Mouse (Mus musculus) left cerebral cortex, postnatal 14 days (tissue): Measurements from ENCODE around the gene Apoa4. TPM values are rescaled to one million over a fixed set of nuclear protein-coding genes. Genes with fewer than 3 reads are reported as not detected.

Experiments
- DNase-seq, 2 experiments: peaks; one replicate each; pipeline ENCODE4 v3.0.0; 2021 to 2022; ENCODE audit warnings: low spot score in 2 of 2, mixed read lengths in 1 of 2
- intact Hi-C: fragments of 180-260 bp; cut with DNase I; formaldehyde crosslinking; loops from one replicate; pipeline ENCODE4 v1.15.1; 2025
- total RNA-seq, 2 experiments: library from RNA; stranded (reverse); gene quantifications; 2 replicates each; pipeline ENCODE4 v1.2.3; 2021

Gene Apoa4
- total RNA-seq, 2 experiments from 2014 or later = not detected

DNA sequence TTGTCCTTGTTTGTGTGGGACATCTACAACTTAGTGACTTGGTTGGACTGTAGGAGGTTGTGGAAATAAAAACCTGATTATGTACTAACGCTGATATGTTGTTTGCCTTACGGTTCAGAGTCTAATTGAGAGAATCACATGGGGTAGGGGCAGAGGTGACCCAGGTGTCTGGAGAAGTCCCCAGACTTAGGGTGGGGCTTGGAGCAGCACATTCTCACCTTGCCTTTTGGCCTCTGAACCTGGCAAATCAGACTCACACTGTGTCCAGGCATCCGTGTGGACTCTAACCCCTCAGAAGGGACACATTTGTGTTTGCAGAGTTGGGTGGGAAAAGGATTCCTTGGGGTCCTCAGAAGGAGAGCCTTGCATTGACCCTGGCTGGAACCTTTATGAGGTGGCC lies 16.4 kb upstream of the Apoa4 start:
- DNase-seq = no peak
- intact Hi-C loops = no loop called here

DNA sequence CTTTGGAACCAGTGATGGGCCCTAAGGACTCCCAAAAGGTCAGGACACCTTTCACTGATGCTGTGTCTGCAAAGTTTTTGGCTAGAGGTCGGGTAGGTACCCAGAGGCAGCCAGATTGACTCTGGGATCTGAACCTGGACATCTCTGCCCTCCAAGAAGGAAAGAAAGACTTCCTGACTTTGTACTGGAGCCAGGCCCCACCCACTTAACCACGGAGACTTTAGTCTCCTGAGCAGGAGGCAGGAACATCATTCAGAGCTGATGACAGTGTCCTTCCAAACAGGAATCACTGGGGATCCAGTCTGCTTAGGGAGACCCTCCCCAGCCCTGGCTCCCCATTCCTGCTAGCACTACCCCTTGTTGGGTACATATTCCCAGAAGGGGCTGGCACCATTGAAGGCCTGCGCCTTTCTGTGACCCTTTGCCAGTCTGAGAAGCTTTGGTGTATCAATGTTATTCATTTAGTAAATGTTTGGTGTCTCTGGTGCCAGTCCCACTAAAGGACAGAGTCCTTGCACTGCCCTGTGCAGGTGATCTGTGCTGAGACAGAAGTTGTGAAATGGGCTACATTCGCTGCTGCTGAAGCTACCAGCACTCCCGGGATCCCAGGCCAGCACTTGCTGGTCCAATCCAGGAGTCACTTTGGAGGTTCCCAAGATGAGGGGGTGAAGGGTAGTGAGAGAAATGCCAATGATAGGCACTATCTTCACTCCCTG lies 15.4 kb upstream of the Apoa4 start:
- intact Hi-C loops = no loop called here
- no peak for DNase-seq

DNA sequence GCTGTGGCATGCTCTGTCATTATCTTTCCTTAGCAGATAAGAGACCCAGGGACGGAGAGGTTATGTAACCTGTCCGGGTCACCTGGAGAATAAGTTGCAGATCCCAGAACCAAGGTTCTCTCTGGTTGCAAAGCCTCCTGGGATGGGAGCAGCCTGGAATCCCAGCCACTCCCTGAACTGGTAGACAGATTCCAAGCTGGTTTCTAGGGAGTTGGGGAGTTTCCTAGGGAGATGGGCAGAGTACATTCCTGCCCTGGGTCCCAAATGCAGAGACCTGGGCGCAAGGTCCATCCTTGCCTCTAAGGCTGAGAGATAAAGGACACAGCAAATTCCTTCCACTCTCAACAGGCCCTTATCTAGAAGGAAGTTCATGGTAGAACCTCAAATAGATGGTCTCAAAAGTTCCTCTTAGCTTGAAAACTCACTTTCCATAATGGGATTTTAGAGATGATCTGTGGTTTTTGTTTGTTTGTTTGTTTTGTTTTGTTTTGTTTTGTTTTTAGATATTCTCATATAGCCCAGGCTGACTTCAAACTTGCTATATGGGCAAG lies 13.4 kb upstream of the Apoa4 start:
- no peak for DNase-seq
- intact Hi-C loops = no loop called here

- intact Hi-C loops = no loop called here
- no peak for DNase-seq
These were observed 12.0 kb upstream of the Apoa4 start, which contains the start of gene Apoa1 for GRCm38 (mm10) chr9:46228491-46228890. Gene Apoa1, plus strand, starts transcription at chr9:46228580.

DNA sequence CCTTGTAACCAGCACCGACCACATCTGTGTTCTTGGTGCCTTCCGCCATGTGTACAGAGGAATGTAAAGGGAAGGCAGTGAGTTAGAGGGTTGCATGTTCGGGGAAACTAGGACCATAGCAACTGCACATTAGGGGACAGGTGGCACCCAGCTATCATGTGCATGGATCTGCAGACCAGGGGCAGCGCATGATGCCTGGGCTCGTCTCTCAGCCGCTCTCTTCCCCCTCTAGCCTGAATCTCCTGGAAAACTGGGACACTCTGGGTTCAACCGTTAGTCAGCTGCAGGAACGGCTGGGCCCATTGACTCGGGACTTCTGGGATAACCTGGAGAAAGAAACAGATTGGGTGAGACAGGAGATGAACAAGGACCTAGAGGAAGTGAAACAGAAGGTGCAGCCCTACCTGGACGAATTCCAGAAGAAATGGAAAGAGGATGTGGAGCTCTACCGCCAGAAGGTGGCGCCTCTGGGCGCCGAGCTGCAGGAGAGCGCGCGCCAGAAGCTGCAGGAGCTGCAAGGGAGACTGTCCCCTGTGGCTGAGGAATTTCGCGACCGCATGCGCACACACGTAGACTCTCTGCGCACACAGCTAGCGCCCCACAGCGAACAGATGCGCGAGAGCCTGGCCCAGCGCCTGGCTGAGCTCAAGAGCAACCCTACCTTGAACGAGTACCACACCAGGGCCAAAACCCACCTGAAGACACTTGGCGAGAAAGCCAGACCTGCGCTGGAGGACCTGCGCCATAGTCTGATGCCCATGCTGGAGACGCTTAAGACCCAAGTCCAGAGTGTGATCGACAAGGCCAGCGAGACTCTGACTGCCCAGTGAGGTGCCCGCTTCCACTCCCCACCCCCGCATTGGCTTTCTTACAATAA lies 10.7 kb upstream of the Apoa4 start:
- intact Hi-C loops = no loop called here
- peak; percentile 92 to 95 for DNase-seq

GRCm38 (mm10) chr9:46230450-46230975 lies 10.0 kb upstream of the Apoa4 start:
- DNase-seq = no peak
- intact Hi-C loops = no loop called here

- intact Hi-C loops = no loop called here
- DNase-seq = no peak
These were observed 5.3 kb upstream of the Apoa4 start for GRCm38 (mm10) chr9:46235196-46235595.

GRCm38 (mm10) chr9:46235596-46235648 lies 5.1 kb upstream of the Apoa4 start, which contains the start of gene Apoc3:
Gene Apoc3, minus strand, starts transcription at chr9:46235636.
- intact Hi-C loops = no loop called here

DNA sequence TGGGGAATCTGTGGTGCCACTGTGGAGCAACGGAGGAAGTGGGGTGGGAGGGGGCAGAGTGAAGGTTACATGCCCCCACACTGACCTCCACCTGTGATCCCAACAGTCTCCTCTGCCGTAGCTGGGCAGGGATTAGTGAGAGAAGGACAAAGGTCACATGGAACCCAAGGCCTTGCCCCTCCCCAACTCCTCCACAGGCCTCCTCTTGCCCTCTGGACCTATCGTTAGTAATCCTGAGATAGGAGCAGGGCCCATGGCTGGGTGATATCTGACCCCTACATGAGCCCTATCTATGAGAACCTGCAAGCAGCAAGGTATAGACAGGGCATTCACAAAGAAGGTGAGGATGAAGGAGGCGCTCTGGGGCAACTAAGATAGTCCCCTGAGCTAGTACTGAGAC lies 4.8 kb upstream of the Apoa4 start:
- DNase-seq = no peak
- intact Hi-C loops = no loop called here

More at GRCm38 (mm10) chr9:46235596-46235648, 5.1 kb upstream of the Apoa4 start, which contains the start of gene Apoc3:
- DNase-seq = no peak

- intact Hi-C loops = no loop called here
- no peak for DNase-seq
These were observed 1.6 kb upstream of the Apoa4 start for GRCm38 (mm10) chr9:46238850-46239249.

- intact Hi-C loops = no loop called here
These were observed 1.3 kb downstream of the Apoa4 start for GRCm38 (mm10) chr9:46241818-46242217.

GRCm38 (mm10) chr9:46243122-46243521 lies 2.6 kb downstream of the Apoa4 start:
- DNase-seq = no peak
- intact Hi-C loops = no loop called here

More at GRCm38 (mm10) chr9:46241818-46242217, 1.3 kb downstream of the Apoa4 start:
- no peak for DNase-seq

DNA sequence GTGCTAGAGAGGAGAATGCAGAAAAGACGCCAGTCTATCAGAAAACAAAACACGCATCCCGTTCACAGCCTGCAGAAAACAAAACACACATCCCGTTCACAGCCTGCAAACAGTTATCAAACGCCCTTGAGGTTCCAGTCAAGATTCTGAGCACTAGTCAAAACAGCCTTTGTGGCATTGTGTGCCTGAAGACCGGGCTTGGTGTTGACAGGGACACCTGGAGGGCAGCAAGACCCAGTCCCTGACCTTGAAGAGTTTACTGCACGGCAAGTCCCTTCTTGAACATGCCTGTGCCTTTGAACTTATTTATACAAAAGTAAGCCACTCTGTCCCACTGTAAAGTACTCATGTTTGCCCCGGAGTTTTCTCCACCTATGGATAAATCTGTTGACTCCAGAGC lies 3.1 kb downstream of the Apoa4 start:
- DNase-seq = no peak
- intact Hi-C loops = no loop called here

GRCm38 (mm10) chr9:46246752-46247324 lies 6.3 kb downstream of the Apoa4 start:
- intact Hi-C loops = loop anchor here (2.0 kb wide), 1 partner anchor 242 kb away; no protein-coding TSS in a partner anchor
- DNase-seq = peak; percentile 64 to 80

GRCm38 (mm10) chr9:46256177-46256576 lies 15.7 kb downstream of the Apoa4 start:
- intact Hi-C loops = no loop called here
- no peak for DNase-seq

- no peak for DNase-seq
- intact Hi-C loops = no loop called here
These were observed 16.3 kb downstream of the Apoa4 start for GRCm38 (mm10) chr9:46256658-46257385.

- intact Hi-C loops = no loop called here
- DNase-seq = no peak
These were observed 17.1 kb downstream of the Apoa4 start for GRCm38 (mm10) chr9:46257546-46257945.

DNA sequence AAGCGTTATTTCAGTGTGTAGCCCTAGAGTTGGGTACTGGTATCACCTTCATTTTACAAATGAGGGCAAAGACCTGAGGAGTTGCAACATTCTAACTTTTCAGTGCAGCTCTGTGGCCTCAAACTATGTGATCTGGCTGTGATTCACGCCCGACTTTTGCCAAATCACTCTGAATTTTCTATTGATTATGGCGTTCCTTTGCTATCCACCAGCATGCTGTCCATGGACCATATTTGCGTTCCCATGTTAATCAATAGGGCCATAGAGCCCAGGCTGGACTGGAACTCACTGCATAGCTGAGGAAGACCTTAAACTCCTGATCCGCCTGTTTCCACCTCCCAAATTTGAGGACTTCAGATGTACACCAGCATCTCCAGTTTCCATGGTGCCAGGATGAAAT lies 18.6 kb downstream of the Apoa4 start:
- intact Hi-C loops = no loop called here
- no peak for DNase-seq

GRCm38 (mm10) chr9:46261131-46261530 lies 20.6 kb downstream of the Apoa4 start:
- no peak for DNase-seq
- intact Hi-C loops = no loop called here
